Mouse (Mus musculus): ENCODE measurements around the gene Gm17555.

DNA sequence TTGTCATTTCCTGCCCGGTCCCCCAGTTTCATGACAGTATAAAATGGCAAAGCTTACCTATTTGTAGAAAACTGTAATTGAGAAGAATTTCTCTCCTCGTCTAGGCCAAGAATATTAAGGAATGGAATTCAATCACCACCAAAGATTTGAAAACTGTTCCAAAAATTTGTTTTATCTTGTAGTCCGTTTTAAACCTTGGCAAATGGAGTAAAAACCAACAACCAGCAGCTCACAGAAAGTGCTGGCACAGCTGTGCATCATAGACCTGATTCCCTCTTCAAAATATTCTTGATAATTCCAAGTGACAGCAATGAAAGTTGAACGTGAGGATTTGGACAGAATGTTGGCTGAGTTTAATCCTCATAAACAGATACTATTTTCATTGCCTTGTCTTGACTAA is 23.6 kb upstream of the Gm17555 start:
- no peak for TF ChIP-seq CTCF (IDR thresholded peaks at IDR 0.05; ENCODE audit: insufficient read depth, low read depth, low read length)
- no peak for TF ChIP-seq POLR2A (IDR thresholded peaks at IDR 0.05; ENCODE audit: insufficient read depth, low read depth, low read length)
